Mouse (Mus musculus): ENCODE results near the gene Rassf2.

Gene Rassf2

GRCm38 (mm10) chr2:131954835-131955234 lies 75.2 kb downstream of the Rassf2 start:
- DNase-seq (ENCODE audit: low spot score in 2 of 2), result no peak

GRCm38 (mm10) chr2:131953711-131954110 lies 76.3 kb downstream of the Rassf2 start:
- no peak for DNase-seq (ENCODE audit: low spot score in 2 of 2)

DNA sequence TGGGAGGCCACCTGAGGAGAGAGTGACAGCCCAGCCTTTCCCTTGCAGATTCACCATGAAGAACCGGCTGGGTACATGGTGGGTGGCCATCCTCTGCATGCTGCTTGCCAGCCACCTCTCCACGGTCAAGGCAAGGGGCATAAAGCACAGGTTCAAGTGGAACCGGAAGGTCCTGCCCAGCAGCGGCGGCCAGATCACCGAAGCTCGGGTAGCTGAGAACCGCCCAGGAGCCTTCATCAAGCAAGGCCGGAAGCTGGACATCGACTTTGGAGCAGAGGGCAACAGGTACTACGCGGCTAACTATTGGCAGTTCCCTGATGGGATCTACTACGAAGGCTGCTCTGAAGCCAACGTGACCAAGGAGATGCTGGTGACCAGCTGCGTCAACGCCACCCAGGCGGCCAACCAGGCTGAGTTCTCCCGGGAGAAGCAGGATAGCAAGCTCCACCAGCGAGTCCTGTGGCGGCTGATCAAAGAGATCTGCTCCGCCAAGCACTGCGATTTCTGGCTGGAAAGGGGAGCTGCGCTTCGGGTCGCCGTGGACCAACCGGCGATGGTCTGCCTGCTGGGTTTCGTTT lies 77.0 kb downstream of the Rassf2 start:
- no peak for DNase-seq (ENCODE audit: low spot score in 2 of 2)

DNA sequence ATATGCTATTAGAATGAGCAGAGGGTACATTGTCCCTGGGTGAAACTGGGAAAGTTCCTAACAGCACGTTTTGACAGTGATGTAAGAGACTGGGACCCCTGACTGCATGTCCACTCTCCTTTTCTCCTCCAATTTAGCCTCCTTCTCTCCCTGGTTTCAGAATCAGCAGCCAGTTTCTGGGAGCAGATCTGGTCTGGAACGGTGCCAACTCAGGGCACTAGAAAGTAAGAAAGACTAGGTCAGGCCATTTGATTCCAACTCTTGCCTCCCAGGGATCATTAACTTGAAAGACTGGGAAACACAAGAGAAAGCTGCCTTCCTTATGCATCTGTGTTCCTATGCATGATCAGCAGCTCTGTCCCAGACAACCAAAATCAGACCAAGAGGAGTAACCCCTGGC lies 77.6 kb downstream of the Rassf2 start:
- no peak for DNase-seq (ENCODE audit: low spot score in 2 of 2)

GRCm38 (mm10) chr2:131950598-131951095 lies 79.4 kb downstream of the Rassf2 start, which contains the start of gene Prnd:
Gene Prnd (plus strand): TSS chr2:131950861.
- DNase-seq (ENCODE audit: low spot score in 2 of 2), result no peak

DNA sequence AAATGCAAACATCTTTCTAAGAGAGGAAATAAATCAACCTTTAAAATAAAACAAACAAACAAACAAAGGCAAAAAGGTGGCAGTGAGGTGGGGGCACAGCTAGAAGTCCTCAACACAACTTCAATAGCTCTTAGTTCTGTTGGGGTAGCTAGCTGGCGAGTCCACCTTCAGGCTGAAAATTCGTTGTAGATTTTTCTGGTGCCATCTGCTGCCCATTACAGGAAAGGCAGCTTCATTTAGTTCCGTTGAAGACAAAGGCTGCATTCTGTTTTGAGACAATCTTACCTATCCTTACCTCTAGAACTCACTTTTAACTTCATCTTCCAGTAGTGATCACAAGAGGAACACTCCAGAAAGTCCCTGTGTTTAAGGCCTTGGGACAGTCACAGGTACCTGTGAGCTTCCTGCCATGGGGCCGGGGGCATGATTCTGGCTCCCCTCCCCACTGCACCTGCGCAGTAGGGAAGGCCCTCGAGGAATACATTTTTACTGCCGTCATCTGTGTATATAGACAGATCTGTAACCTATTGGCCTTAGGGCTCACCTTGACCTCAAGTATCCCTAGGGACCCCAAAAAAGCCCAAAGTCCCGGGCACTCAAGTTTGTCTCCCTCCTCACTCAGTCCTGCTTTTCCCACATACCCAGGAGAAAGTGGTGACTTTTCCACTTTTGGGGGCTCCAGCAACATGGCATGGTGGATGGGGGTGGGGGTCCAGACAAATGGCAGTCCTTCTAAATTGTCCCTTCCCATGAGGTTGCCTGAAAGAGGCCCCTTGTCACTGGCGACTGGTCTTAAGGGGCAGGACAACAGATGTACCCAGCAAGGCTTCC lies 80.1 kb downstream of the Rassf2 start:
- DNase-seq (ENCODE audit: low spot score in 2 of 2), result no peak

DNA sequence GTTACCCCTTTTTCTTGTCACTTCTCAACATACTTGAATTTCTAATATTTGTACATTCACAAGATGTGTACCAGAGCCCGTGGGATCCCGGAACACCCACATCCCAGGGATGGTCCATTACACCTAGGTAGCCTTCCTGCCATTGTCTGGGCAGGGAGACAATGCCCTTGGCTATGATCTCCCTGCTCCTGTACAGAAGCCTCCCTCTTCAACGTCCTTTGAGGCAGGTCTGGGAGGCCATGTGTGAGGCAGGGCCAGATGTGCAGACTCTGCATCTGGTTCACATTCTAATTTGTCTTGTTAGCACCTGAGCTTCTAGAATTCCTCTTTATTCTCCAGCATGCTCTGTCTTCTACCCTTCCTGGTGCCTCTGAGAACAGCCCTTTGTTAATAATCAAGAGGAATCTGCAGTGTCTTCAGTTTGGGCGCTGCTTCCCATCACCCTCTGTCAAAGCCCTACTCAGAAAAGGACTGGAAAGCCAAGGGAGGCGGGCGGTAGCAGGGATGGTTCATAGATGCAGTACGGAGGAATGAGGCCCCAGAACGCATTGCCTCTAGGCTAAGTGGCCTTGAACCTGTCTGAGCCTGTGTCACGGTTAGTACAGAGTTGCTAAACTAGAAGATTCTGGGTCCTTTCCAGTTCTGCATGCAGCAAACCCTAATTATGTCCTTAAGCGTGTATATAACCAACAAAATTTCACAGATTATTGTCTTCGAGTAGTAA lies 81.0 kb downstream of the Rassf2 start:
- DNase-seq (ENCODE audit: low spot score in 2 of 2), result no peak

- no peak for DNase-seq (ENCODE audit: low spot score in 2 of 2)
Measured at GRCm38 (mm10) chr2:131948156-131948555, 81.9 kb downstream of the Rassf2 start.

DNA sequence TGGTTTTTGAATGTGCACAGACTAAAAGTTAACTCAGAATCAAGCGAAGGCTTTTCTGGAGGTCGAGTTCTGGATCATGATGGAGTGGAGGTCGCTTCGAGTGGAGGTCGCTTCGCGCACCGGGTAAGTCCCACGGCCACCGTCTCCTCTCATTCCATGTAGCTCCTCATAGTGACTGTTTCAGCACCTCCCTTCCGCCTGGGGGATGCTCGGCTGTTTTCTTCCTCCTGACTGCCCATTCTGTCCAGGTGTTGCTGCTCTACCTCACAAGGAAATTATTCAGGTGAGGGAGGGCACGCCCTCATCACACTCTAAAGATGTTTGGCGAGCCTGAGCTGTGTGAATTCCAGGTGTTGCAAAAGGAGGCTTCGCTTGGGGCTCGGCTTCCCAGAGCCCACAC lies 83.7 kb downstream of the Rassf2 start:
- DNase-seq (ENCODE audit: low spot score in 2 of 2), result no peak

DNA sequence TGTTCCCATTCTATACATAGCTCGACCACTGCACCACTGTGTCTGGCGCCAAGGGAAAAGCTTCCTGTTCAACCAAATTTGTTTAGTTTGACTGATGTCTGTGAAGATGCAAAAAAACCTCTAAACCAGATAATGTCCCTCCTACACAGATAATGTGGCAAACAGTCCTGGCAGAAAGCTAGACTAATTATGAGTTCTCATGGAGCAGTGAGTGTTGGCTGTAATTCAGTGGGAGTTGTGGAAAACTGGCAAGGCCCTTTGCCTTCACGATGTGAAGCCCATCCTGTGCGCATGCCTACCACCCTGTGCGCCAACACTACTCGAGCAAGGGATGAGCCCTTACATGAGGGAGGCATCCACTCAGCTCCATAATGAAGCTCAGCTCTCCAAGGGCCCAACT lies 84.3 kb downstream of the Rassf2 start:
- DNase-seq (ENCODE audit: low spot score in 2 of 2), result no peak

DNA sequence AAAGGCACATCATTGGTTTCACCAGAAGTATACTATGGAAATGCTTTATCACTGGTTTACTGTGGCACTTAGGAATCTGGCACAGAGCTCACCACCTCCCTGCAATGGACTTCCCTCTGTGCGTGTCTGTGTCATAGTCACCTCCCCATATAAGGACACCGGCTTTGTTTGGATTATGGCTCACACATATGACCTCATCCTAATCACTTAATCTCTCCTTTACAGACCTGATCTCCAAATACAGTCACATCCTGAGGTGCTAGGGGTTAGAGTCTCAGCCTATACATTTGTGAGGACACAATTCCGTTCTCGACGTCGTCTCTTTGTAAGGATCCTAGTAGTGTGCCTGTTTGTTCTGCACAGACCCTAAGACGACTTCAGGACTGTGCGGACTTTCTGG lies 84.8 kb downstream of the Rassf2 start:
- no peak for DNase-seq (ENCODE audit: low spot score in 2 of 2)

DNA sequence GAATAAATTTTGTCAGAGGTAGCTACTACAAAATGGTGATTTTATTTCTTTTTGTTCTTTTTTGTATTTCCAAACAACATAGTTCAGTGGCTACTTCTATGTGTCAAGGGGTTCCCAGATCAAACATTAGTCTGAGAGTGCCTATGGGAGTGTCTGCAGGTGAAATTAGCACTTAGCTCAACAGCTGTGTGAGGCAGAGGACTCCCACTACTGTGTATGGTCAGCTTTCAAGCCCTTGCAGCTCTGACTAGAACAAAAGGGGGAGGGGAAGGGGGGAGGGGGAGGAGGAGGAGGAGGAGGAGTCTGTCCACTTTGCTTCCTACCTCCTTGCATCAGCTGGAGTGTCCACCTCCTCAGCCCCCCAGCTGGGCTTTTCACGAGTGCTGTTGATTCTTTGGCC lies 85.7 kb downstream of the Rassf2 start:
- no peak for DNase-seq (ENCODE audit: low spot score in 2 of 2)

GRCm38 (mm10) chr2:131941501-131941900 lies 88.6 kb downstream of the Rassf2 start:
- DNase-seq (ENCODE audit: low spot score in 2 of 2), result no peak

DNA sequence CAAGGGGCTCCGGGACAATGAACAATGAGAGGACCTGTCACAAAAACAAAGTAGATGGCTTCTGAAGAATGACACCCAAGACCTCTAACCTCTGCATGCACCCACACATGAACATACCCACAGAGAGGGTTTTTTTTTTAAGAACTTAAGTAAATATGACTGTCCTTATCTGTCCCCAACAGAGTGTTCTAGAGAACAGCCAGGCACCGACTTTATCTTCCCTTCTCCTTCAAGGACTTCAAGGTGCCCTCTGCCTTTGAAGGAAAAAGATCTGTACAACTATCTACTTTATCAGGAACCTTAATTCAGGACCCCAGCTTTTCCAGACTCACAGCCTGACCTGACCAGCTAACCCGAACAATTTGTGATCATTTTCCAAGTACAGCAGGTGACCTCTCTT lies 89.6 kb downstream of the Rassf2 start:
- DNase-seq (ENCODE audit: low spot score in 2 of 2), result no peak
